ENCODE assay signal across 20 mouse cellular contexts in the genomic region with DNA sequence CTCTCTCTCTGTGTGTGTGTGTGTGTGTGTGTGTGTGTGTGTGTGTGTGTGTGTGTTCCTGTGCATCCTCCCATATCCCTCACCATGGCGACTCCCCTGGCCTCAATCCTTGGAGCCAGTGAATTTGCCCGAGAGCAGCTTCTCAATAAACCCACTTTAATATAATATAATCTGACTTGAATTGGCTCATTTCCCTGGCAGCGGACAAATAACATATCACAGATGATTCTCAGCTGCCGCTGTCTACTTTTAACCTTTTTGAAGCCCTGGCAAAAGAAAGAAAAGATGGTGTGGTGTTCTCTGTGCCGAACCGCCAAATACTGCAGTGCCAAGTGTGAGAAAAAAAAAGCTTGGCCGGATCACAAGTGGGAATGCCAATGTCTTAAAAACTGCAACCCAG. TPM values are rescaled to one million over a fixed set of nuclear protein-coding genes. Genes with fewer than 3 reads are reported as not detected.
"Had no signal": no experiment of that assay in that cellular context is flagged by ENCODE, and none has a peak within 500 bp of the region (broad histone marks: within the 10 kb centered on the region; RNA-seq: fewer than 3 reads in every experiment).

No protein-coding gene starts in this region.

- ATAC-seq: midbrain, embryonic 15.5 days had no signal

- H3K9me3 ChIP-seq: liver, embryonic 13.5 days; lung, embryonic 15.5 days; midbrain, embryonic 15.5 days; neural tube, embryonic 13.5 days; stomach, embryonic 15.5 days had no signal

- H3K36me3 ChIP-seq: liver, embryonic 13.5 days; lung, embryonic 15.5 days; midbrain, embryonic 15.5 days; neural tube, embryonic 13.5 days; stomach, embryonic 15.5 days had no signal

- H3K27me3 ChIP-seq: liver, embryonic 13.5 days; lung, embryonic 15.5 days; midbrain, embryonic 15.5 days; neural tube, embryonic 13.5 days; stomach, embryonic 15.5 days had no signal

- H3K4me1 ChIP-seq: liver, embryonic 13.5 days; midbrain, embryonic 15.5 days; neural tube, embryonic 13.5 days; stomach, embryonic 15.5 days had no signal

- H3K4me3 ChIP-seq: liver, embryonic 13.5 days; lung, embryonic 15.5 days; midbrain, embryonic 15.5 days; myocyte; neural tube, embryonic 13.5 days; stomach, embryonic 15.5 days had no signal

- H3K4me2 ChIP-seq: liver, embryonic 13.5 days; lung, embryonic 15.5 days; midbrain, embryonic 11.5 days; midbrain, embryonic 15.5 days; neural tube, embryonic 13.5 days; stomach, embryonic 15.5 days had no signal

- H3K9ac ChIP-seq: liver, embryonic 13.5 days; lung, embryonic 15.5 days; midbrain, embryonic 15.5 days; neural tube, embryonic 13.5 days; stomach, embryonic 15.5 days had no signal

- DNase-seq: kidney, adult 18-20 months; kidney, adult 9 months; kidney, postnatal 14 days; kidney, postnatal 4 days; liver, embryonic 13.5 days; lung, postnatal 36 days; retina, postnatal 1 day; right cerebral cortex, postnatal 25 days; spleen, adult 18-20 months; thymus, postnatal 25 days had no signal

- H3K27ac ChIP-seq: liver, embryonic 13.5 days; lung, embryonic 15.5 days; midbrain, embryonic 15.5 days; neural tube, embryonic 13.5 days; stomach, embryonic 15.5 days had no signal

RNA-seq across cellular contexts. Expression of a gene that starts 18.2 kb away (rescaled TPM):
- total RNA-seq: megakaryocyte progenitor cell, adult 5-6 weeks; megakaryocyte-erythroid progenitor cell, adult 5-6 weeks; monocyte, adult 5-6 weeks; neutrophil, adult 5-6 weeks had no signal

RNA-seq across cellular contexts. Expression of a gene that starts 41.7 kb away (rescaled TPM):
- polyA plus RNA-seq: myocyte had no signal
